Mouse (Mus musculus): ENCODE data around the gene Zbtb39. TPM values are rescaled to one million over a fixed set of nuclear protein-coding genes. Genes with fewer than 3 reads are reported as not detected.
A peak's percentile ranks its signal among the peaks of the same experiment; 100 is the strongest.

Gene Zbtb39
- 1 to 10 TPM; 6.6 to 7.2 TPM for total RNA-seq (2021)
- long read RNA-seq, experiment 1, full-length matches to known transcripts: 1 of 1 reads
- long read RNA-seq, experiment 1, partial matches to known transcripts: 0 of 1 reads
- long read RNA-seq, experiment 1, other reads (novel, unspliced or antisense): 0 of 1 reads
- long read RNA-seq, experiment 2: 0 reads

- TF ChIP-seq CTCF (IDR thresholded peaks at IDR 0.05): peak; percentile 74
- peak within 1 kb of the TSS; percentile 86 for H3K27ac ChIP-seq
- intact Hi-C loops (cut with DNase I): loop anchor here (2.0 to 5.0 kb wide), 3 partner anchors 97 to 273 kb away; partner anchors contain the start of gene Stat6
- peak; percentile 92 for DNase-seq
- peak within 1 kb of the TSS; percentile 92 for H3K4me3 ChIP-seq
Measured at GRCm38 (mm10) chr10:127739083-127739660, at the start of gene Zbtb39. Gene Zbtb39 (plus strand): TSS chr10:127739538.

- TF ChIP-seq CTCF (IDR thresholded peaks at IDR 0.05): no peak
- H3K4me3 ChIP-seq: no peak overlapping the region
- DNase-seq: no peak
- no peak overlapping the region for H3K27ac ChIP-seq
- intact Hi-C loops (cut with DNase I): no loop called here
Measured at GRCm38 (mm10) chr10:127691053-127691452, 48.3 kb upstream of the Zbtb39 start.

DNA sequence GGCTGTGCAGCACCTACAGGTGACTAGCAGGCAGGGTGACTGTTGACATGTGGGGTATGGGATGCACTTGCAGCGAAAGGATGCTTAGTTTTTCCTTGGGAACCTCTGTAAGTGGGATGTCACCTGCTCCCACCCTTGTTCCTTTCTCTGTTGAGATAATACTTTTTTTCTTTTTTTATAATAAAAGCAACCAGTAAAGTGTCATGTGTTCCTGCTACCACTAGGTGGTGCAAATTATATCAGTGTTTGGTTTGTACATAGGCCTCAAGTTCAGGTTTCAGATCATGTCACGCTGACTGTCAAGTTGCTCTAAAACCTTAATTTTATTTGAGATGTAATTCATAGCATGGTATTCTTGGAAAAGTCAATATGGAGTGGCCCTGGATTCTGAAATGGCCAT lies 44.7 kb upstream of the Zbtb39 start:
- Histone ChIP-seq H3K4me3 (no peak overlapping the region), H3K27ac (no peak overlapping the region)
- no peak for DNase-seq
- intact Hi-C loops (cut with DNase I): loop anchor here (2.0 kb wide), 1 partner anchor 242 kb away; no protein-coding TSS in a partner anchor
- peak; percentile 78 for TF ChIP-seq CTCF (IDR thresholded peaks at IDR 0.05)

GRCm38 (mm10) chr10:127695775-127696174 lies 43.6 kb upstream of the Zbtb39 start:
- no peak overlapping the region for H3K4me3 ChIP-seq
- intact Hi-C loops (cut with DNase I): loop anchor here (2.0 kb wide), 1 partner anchor 241 kb away; no protein-coding TSS in a partner anchor
- no peak for DNase-seq
- TF ChIP-seq CTCF (IDR thresholded peaks at IDR 0.05): no peak
- no peak overlapping the region for H3K27ac ChIP-seq

- intact Hi-C loops (cut with DNase I): no loop called here
- H3K4me3 ChIP-seq: no peak overlapping the region
- DNase-seq: no peak
- no peak overlapping the region for H3K27ac ChIP-seq
- TF ChIP-seq CTCF (IDR thresholded peaks at IDR 0.05): no peak
Measured at GRCm38 (mm10) chr10:127698966-127699365, 40.4 kb upstream of the Zbtb39 start.

DNA sequence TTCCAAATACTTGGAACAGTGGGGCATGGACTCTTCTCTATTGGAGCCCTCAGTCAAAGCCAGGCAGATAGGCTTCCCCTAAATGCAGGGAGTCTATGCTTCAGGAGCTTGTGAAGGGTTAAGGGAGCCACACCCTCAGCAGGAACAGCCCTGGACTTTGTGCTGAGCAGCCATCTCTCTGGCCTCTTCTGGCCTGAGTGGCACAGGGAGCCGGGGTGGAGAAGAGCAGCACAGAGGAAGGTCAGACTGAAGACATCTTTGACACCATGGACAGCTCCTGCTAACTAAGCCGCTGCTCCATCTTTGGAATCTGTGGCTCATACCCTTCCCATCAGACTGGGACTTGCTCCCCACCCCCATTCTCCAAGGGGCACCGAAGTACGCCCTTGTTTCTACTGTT lies 36.0 kb upstream of the Zbtb39 start:
- Histone ChIP-seq H3K27ac (no peak overlapping the region), H3K4me3 (no peak overlapping the region)
- DNase-seq: no peak
- no peak for TF ChIP-seq CTCF (IDR thresholded peaks at IDR 0.05)
- intact Hi-C loops (cut with DNase I): no loop called here

GRCm38 (mm10) chr10:127704293-127704692 lies 35.0 kb upstream of the Zbtb39 start:
- no peak for DNase-seq
- no peak overlapping the region for H3K4me3 ChIP-seq
- intact Hi-C loops (cut with DNase I): no loop called here
- H3K27ac ChIP-seq: no peak overlapping the region
- no peak for TF ChIP-seq CTCF (IDR thresholded peaks at IDR 0.05)

- no peak within 1 kb of the TSS for H3K27ac ChIP-seq
- no peak for TF ChIP-seq CTCF (IDR thresholded peaks at IDR 0.05)
- no peak for DNase-seq
- intact Hi-C loops (cut with DNase I): no loop called here
- H3K4me3 ChIP-seq: no peak within 1 kb of the TSS
Measured at GRCm38 (mm10) chr10:127704766-127705220, 34.5 kb upstream of the Zbtb39 start, which contains the start of gene Myo1a. Gene Myo1a (plus strand): TSS chr10:127705170.

GRCm38 (mm10) chr10:127705783-127706182 lies 33.6 kb upstream of the Zbtb39 start:
- no peak for DNase-seq
- intact Hi-C loops (cut with DNase I): no loop called here
- TF ChIP-seq CTCF (IDR thresholded peaks at IDR 0.05): no peak
- Histone ChIP-seq H3K27ac (no peak overlapping the region), H3K4me3 (no peak overlapping the region)

- no peak overlapping the region for H3K4me3 ChIP-seq
- H3K27ac ChIP-seq: no peak overlapping the region
- TF ChIP-seq CTCF (IDR thresholded peaks at IDR 0.05): no peak
- no peak for DNase-seq
- intact Hi-C loops (cut with DNase I): no loop called here
Measured at GRCm38 (mm10) chr10:127707721-127708120, 31.6 kb upstream of the Zbtb39 start.

DNA sequence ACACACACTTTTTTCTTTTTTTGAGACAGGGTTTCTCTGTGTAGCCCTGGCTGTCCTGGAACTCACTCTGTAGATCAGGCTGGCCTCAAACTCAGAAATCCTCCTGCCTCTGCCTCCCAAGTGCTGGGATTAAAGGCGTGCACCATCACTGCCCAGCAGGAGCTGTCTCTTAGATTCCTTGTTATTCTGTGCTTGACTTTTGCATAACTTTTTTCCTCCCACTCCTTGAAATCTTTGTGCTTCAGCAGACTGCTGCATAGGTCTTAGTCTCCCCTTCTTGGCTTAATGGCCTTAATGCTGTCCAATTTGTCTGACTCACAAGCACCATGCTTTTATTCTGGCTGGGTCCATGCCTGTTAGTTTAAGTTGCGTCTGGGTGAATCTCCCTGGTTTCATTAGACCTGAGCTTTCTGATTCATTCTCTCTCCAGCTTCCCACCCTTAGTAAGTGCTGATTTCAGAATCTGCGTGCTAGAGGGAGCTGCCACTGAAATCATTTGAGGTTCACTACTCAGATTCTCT lies 30.4 kb upstream of the Zbtb39 start:
- intact Hi-C loops (cut with DNase I): no loop called here

DNA sequence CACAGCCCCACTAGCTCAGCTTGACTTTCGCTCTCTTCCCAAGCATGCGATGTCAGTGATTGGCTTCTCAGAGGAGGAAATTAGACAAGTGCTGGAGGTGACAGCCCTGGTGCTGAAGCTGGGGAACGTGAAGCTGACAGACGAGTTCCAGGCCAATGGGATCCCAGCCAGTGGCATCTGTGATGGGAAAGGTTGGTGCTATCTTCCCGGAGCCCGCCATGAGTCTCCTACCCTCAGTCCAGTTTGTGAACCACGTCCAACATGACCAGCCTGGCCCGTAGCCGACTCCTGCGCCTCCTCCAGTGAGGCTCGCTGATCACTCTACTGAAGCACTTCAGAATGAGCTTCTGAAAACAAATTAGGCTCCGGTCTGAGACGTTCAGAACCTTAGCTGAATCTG lies 29.0 kb upstream of the Zbtb39 start:
- TF ChIP-seq CTCF (IDR thresholded peaks at IDR 0.05): no peak
- Histone ChIP-seq H3K4me3 (no peak overlapping the region), H3K27ac (no peak overlapping the region)
- intact Hi-C loops (cut with DNase I): no loop called here
- no peak for DNase-seq

More for the DNA sequence above, 30.4 kb upstream of the Zbtb39 start:
- no peak overlapping the region for H3K4me3 ChIP-seq
- no peak overlapping the region for H3K27ac ChIP-seq
- TF ChIP-seq CTCF (IDR thresholded peaks at IDR 0.05): no peak
- DNase-seq: no peak

DNA sequence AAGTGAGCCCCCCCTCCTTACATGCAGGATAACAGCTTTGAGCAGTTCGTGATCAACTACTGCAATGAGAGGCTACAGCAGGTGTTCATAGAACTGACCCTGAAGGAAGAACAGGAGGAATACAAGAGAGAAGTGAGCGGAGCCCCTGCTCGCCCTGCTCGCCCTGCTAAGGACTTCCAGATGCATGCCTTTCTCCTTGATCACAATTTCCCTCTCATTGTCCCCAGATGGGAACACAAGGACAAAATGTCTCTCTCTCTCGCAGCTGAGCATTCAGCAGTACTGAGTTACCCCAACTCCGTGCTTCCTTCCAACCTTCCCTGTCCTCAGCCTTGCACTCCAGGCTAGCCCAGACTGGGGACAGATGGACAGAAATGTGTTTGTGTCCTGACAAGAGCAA lies 26.6 kb upstream of the Zbtb39 start:
- intact Hi-C loops (cut with DNase I): no loop called here
- Histone ChIP-seq H3K27ac (no peak overlapping the region), H3K4me3 (no peak overlapping the region)
- no peak for DNase-seq
- no peak for TF ChIP-seq CTCF (IDR thresholded peaks at IDR 0.05)

Data from gastrocnemius, adult 2 months (tissue).